Mouse (Mus musculus) gastrocnemius, adult 18-20 months (tissue): ENCODE data around the gene Dusp6. TPM values are rescaled to one million over a fixed set of nuclear protein-coding genes. Genes with fewer than 3 reads are reported as not detected.

Experiments
- DNase-seq: peaks from one replicate; pipeline ENCODE4 v3.0.0; 2021; ENCODE audit warnings: low spot score
- total RNA-seq, 2 experiments: library from RNA; stranded (reverse); gene quantifications; 2 replicates each; pipeline ENCODE4 v1.2.3; 2021

Dusp6 gene
- total RNA-seq, 2 experiments from 2014 or later = 7.2 to 12.4 TPM

GRCm38 (mm10) chr10:99244655-99245260 is 18.3 kb upstream of the Dusp6 start:
- no peak for DNase-seq

DNA sequence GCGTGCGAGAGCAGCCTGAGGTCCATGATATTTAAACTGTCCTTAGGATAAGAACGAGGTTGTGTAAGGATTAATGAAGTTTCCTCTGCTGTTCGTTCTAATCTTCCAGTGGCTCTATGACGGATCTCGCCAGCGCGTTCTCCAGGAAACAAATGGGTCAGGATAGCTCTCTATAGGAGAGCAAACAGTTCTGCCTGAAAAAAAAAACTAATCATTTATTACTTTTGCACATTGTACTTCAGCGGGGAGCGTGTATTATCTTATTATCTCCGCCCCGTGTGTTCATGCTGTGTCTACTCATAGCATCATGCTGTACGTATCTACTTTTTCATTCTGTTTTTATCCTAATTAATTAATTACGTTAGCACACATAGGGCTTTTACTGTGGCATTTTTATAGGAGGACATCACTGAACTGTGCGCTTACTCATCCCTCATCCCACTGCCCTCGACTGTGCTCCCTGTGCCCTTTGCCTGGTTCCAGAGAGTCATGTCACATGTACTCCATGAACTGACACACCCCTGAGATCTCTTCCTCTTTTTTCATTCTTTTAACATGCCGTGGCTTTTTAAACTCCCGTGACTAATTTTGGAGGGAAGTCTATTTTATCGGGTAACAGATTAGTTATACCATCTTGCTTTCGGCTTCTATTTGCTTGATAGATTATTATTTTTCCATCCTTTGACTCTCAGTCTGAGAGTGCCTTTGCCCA is 16.1 kb upstream of the Dusp6 start:
- no peak for DNase-seq

DNA sequence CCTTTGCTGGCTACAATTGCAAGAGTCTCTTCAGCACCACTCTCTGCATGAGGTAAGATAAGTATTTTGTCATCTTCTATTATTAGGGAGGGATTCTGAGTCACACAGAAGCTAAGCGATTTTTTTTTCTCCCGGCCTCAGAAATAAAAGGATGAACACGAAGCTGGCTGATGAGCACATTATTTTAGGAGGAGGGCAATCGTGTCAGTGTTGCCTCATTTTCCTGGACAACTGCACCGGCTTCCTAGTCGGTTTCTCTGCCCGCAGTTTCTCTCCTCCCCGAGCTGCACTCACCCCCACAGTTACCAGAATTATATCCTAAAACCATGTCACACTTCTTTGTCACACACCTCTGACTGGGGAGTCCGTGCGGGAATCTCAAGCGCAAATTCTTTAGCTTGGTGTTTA is 12.2 kb upstream of the Dusp6 start:
- no peak for DNase-seq

GRCm38 (mm10) chr10:99253412-99253811 is 9.6 kb upstream of the Dusp6 start:
- no peak for DNase-seq

GRCm38 (mm10) chr10:99255830-99256570 is 7.0 kb upstream of the Dusp6 start:
- DNase-seq = no peak

- no peak for DNase-seq
Measured at GRCm38 (mm10) chr10:99257531-99257930, 5.5 kb upstream of the Dusp6 start.

- DNase-seq = no peak
Measured at GRCm38 (mm10) chr10:99259840-99260239, 3.2 kb upstream of the Dusp6 start.

DNA sequence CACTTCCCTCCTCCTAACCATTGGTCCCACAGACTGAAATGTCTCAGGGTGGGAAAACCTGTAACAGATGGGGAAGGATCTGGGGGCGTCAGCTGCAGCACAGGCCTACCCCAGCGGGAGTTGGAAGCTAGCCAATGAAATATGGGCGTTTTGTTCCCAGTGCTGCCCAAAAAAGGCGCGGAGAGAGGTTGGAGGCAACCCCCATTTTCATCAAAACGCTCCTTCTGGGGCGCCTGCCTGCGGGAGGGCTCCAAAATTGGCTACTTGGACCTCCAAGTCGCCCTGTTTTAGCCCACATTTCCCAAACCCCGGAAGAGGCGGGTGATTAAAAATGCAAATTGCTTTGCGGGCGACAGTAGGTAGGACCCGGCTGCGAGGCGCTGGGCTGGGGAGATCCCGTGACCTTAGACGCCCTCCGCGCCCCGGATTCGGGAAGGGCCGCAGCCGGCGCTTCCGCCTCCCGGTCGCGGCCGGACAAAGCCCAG is 1.8 kb upstream of the Dusp6 start:
- no peak for DNase-seq

DNA sequence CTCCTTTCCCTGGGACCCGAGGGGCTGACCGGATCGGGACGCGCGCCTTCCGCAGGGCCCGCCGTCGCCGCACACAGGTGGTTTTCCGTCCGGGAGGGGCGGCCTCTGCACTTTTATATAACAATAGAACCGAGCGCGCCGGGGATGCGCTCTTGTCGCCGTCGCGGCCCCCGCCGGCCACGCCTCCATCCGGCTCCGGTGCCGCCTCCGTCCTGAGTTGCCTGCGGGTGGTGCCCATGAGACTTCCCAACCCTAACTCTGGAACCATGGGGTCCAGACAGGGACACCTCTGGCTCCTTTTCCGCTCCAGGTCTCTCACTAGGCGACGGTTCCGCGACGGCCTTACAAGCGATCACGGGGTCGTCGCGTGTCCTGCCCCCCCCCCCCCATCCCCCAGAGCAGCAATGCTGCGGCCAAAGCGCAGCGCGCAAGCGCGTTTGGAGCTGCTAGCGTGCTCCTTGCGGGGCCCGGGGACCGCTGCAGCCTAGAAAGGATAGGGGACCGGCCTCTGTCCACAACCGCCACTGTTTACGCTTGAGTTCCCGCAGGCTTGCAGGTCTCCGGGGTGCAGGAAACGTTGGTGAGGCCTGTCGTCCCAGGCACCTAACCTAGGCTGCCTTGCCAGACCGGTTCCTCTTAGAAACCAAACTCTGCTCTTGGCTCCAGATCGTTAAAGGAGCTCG is 1.3 kb upstream of the Dusp6 start:
- DNase-seq = peak; percentile 78

DNA sequence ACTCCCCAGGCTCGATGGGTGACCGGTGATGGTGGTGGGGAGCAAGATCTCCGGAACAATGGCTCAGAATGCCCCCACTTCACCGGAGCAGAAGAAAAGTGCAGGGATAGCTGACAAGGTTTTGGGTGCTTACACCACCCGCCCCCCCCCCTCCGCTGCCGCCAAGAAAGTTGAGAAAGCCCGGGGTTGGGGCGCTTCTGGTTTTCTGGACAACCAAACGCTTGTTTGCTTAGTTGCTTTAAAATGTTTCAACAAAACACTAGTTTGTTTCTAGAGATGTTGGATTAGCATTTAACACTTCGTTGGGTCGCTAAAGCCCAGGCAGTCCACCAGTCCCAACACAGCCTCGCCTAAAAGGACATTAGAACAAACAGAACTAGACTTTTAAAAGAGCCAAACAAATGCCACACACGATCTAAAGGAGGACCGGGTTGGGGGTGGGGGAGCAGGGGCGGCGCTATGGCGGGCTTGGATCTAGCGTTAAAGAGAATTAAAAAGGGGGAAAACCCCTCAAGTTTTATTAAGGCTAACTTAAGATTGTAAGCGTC is 638 bp upstream of the Dusp6 start:
- DNase-seq = no peak

DNA sequence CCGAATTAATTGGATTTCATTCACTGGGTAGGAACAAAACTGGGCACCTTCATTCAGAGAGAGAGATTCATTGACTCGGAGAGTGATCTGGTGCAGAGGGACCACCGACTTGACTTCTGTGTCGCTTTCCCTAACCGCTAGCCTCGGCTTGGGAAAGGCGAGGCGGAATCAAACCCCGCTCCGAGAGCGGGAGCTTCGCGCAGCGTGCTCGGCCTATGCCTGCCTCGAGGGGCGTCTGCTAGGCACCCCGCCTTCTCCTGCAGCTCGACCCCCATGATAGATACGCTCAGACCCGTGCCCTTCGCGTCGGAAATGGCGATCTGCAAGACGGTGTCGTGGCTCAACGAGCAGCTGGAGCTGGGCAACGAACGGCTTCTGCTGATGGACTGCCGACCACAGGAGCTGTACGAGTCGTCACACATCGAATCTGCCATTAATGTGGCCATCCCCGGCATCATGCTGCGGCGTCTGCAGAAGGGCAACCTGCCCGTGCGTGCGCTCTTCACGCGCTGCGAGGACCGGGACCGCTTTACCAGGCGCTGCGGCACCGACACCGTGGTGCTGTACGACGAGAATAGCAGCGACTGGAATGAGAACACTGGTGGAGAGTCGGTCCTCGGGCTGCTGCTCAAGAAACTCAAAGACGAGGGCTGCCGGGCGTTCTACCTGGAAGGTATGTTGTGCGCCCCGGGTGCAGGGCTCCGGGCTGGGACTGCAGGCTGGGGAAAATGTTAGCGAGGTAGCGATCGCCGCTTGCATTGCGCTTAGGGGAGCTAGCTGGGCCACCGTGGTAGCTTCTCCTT is 589 bp downstream of the Dusp6 start:
- no peak for DNase-seq

- DNase-seq = no peak
Measured at GRCm38 (mm10) chr10:99264301-99265010, 1.4 kb downstream of the Dusp6 start.

- DNase-seq = peak; percentile 32
Measured at GRCm38 (mm10) chr10:99265011-99265694, 2.1 kb downstream of the Dusp6 start.

DNA sequence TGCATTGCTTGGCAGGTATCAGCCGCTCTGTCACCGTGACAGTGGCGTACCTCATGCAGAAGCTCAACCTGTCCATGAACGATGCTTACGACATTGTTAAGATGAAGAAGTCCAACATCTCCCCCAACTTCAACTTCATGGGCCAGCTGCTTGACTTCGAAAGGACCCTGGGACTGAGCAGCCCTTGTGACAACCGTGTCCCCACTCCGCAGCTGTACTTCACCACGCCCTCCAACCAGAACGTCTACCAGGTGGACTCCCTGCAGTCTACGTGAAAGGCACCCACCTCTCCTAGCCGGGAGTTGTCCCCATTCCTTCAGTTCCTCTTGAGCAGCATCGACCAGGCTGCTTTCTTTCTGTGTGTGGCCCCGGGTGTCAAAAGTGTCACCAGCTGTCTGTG is 3.0 kb downstream of the Dusp6 start:
- DNase-seq = no peak

- no peak for DNase-seq
Measured at GRCm38 (mm10) chr10:99267621-99268020, 4.6 kb downstream of the Dusp6 start.

DNA sequence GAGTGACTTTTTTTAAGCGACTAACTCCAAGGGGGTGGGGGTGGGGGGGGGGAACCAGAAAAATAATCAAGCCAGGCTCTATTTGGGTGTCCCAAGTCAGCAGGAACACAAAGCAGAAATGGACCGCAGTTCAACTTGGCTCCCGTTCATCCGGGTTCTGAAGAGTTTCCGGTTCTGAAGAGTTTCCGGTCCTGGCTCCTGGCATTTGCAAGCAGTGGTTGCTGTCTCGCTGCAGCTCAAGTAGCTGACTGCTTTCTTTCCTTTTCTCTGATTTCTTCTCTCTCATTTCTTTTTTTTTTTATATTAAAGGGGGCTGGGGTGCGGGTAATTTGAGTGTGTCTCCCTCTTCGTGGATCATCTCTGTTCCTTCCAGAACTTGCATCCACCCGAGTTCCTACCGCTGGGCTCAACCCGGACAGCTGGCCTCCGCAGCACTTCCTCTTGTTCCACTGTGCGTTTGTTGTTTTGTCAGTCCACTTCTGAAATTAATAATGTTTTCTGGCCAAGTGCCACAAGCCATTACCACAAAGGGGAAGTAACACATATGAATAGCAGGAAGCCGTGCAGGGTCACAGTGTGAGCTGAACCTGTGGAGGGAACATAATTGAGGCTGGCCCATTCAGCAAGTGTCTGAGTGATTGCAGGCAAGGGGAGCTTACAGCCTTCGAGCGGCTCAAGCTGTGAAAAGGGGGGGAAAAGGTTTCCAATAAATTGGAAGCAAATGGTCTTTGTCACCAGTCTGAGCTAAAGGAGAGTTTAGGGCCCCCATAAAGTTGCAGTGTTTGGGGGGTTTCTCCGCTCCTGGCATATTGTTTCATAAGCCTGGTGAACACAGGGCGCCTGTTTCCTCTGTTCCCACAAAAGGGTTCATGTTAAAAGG is 5.6 kb downstream of the Dusp6 start:
- peak; percentile 72 for DNase-seq

DNA sequence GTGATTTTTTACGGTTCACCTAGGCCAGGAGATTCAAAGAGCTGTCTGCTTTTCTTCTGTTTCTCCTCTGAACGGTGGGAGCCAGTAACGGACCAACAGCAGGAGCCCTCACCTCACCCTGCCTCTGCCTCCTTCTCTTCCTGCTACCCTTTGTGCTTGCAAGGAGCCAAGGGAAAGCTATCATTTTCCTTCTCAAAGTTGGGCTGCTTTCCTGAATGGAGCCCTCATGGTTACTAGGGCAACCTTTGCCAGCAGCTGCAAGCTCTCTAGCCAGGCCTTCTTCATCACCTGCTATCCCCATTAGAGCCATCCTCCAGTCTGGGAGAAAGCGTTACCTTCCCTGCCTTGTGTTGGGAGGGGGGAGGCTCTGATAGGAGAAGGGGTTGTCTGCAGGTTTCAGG is 6.3 kb downstream of the Dusp6 start:
- DNase-seq = no peak

DNA sequence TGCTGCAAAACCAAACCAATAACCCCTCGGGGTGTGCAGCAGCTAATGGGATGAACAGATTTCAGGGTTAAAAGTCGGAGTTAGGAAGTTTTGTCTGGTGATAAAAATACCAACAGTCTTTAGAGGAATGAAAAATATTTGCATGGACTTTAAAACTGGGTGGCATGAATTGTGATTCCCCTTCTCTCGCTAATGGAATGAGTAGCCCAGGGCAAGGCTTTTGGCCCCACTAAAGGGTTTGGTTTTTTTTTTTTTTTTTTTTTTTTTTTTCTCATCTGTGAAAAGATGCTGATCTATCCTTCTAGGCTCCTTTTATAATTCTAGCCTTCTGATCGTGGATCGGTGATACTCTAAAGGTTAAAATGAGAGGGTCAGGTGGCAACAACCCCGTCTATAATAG is 6.7 kb downstream of the Dusp6 start:
- DNase-seq = no peak

GRCm38 (mm10) chr10:99270406-99270805 is 7.4 kb downstream of the Dusp6 start:
- peak; percentile 54 for DNase-seq
